Mouse (Mus musculus) spleen, adult 2 months (tissue): ENCODE data around the gene Rmdn3.

ENCODE experiments used
- CTCF ChIP-seq: fragments of 200-500 bp; IDR thresholded peaks from 2 replicates; pipeline ENCODE4 v1.5.1; 2011; ENCODE audit warnings: mild to moderate bottlenecking, inconsistent platforms; ENCODE audit not compliant: insufficient read depth, insufficient read length, insufficient replicate concordance; ENCODE audit errors: extremely low read depth
- POLR2A ChIP-seq: fragments of 200-500 bp; IDR thresholded peaks from 2 replicates; pipeline ENCODE4 v1.6.1; 2011; ENCODE audit warnings: low read depth, low read length, inconsistent platforms

DNA sequence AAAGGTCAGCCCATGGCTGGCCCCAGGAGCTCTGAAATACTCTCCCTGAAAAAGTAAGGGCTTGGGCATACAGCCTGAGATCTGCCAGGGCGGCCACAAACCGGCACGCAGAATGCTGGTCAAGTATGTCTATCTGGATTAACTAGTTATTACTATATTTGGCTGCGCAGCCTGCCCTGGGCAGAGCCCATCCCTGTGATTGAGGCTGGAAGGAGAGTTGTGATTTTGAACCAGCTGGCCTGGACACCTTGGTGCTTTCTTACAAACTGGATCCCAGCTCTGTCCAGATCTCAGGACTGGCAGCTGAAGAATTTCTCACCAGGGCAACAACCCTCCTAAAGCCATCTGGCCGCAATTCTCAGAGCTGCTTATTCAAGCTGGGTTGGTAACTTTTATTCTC is 37.3 kb upstream of the Rmdn3 start:
- no peak for TF ChIP-seq CTCF
- TF ChIP-seq POLR2A: no peak
